In genomic region chr11:3853481-3854034, GRCm38 (mm10) we compare ENCODE assay signal across 8 mouse cellular contexts. TPM values are rescaled to one million over a fixed set of nuclear protein-coding genes. Genes with fewer than 3 reads are reported as not detected.
DNase-seq lines count a peak whose midpoint lies in the region; ATAC-seq lines count a peak whose summit lies in the region.
"Had no signal": no experiment of that assay in that cellular context is flagged by ENCODE, and none has a peak within 500 bp of the region (broad histone marks: within the 10 kb centered on the region; RNA-seq: fewer than 3 reads in every experiment).

No protein-coding gene starts in this region.

- peak; percentile 94 for DNase-seq in Muller cell, postnatal 12 days (ENCODE audit: inconsistent ontology term)
- peak; percentile 65 for DNase-seq in adrenal gland, postnatal 10 days
- DNase-seq in frontal cortex, adult 2 months (ENCODE audit: extremely low spot score in 1 of 2, low spot score in 1 of 2), result peak; percentile 75 to 85
- DNase-seq in layer of hippocampus, adult 9-10 months (ENCODE audit: low spot score), result peak; percentile 59
- DNase-seq in retina, postnatal 7 days (ENCODE audit: low read depth, low spot score), result peak; percentile 27
- DNase-seq in kidney, adult 18-20 months, result no peak
- DNase-seq: liver, embryonic 13.5 days had no signal

- ATAC-seq in activated CD4-positive, CD25-positive, alpha-beta regulatory T cell, adult 4 months, result no peak

RNA-seq across cellular contexts. Expression of gene Osbp2, which starts 10.1 kb away (rescaled TPM):
- 1 to 10 TPM; 1.9 to 2.4 TPM for total RNA-seq in adrenal gland, postnatal 10 days (2021)
- 65.4 TPM in 2 replicates for polyA plus RNA-seq in frontal cortex, adult 2 months (2012; rRNA removed)
- polyA plus RNA-seq in activated CD4-positive, CD25-positive, alpha-beta regulatory T cell, adult 4 months (2017; shearing (Covaris generic)), result not detected

RNA-seq across cellular contexts. Expression of gene 4921536K21Rik, which starts 41.3 kb away (rescaled TPM):
- total RNA-seq in adrenal gland, postnatal 10 days (2021), result under 1 TPM; 0.55 to 0.63 TPM
- polyA plus RNA-seq in frontal cortex, adult 2 months (2012; rRNA removed), result 0.28 and 0.46 TPM in 2 replicates
- not detected for polyA plus RNA-seq in activated CD4-positive, CD25-positive, alpha-beta regulatory T cell, adult 4 months (2017; shearing (Covaris generic))
- polyA plus RNA-seq: liver, embryonic 13.5 days had no signal

RNA-seq across cellular contexts. Expression of gene Dusp18, which starts 41.5 kb away (rescaled TPM):
- 1 to 10 TPM; 4.6 to 5.2 TPM for total RNA-seq in adrenal gland, postnatal 10 days (2021)
- 18.4 and 20.3 TPM in 2 replicates for polyA plus RNA-seq in frontal cortex, adult 2 months (2012; rRNA removed)
- under 1 TPM; 0.10 to 0.20 TPM for polyA plus RNA-seq in activated CD4-positive, CD25-positive, alpha-beta regulatory T cell, adult 4 months (2017; shearing (Covaris generic))

Comparison
In these comparisons a context has a peak if more than half of its experiments do, and no peak if none do; other contexts are left out.
1. RNA of gene Osbp2, which starts 10.1 kb away (polyA plus RNA-seq): 65.4 TPM in frontal cortex, adult 2 months; not detected in activated CD4-positive, CD25-positive, alpha-beta regulatory T cell, adult 4 months; every median in the first group is over 10 times any median in the second.
2. RNA of gene Dusp18, which starts 41.5 kb away (polyA plus RNA-seq): 18.4 to 20.3 TPM in frontal cortex, adult 2 months; 0.10 to 0.20 TPM in activated CD4-positive, CD25-positive, alpha-beta regulatory T cell, adult 4 months; every median in the first group is over 10 times any median in the second.